Mouse (Mus musculus) lung, postnatal 10 days (tissue): ENCODE data around the gene Tspan17.

ENCODE experiments used
- DNase-seq: peaks from one replicate; pipeline ENCODE4 v3.0.0; 2021

Gene Tspan17

DNA sequence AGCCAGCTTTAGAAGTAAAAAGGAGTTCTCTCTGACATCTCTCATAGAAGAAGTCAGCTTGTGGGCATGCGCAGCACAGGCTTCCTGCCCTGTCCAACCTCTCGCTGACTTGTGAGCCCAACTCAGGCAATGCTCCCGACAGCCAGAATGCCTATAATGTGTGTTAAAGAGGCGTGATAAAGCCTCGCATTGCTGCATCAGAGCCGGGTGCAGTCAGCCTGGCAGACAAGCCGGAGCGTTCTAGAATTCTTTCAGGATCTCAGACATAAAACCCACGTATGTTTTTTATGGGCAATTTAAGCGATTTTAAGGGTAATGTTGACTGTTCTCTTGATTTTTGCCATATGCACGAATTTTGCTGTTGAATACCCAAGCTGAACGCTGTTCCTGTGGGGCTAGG, 18.9 kb downstream of the Tspan17 start:
- no peak for DNase-seq

- no peak for DNase-seq
Observed at GRCm38 (mm10) chr13:54811476-54811875, 22.3 kb downstream of the Tspan17 start.

- DNase-seq = no peak
Observed at GRCm38 (mm10) chr13:54813381-54813780, 24.2 kb downstream of the Tspan17 start.

- DNase-seq = no peak
Observed at GRCm38 (mm10) chr13:54818399-54819254, 29.4 kb downstream of the Tspan17 start.

DNA sequence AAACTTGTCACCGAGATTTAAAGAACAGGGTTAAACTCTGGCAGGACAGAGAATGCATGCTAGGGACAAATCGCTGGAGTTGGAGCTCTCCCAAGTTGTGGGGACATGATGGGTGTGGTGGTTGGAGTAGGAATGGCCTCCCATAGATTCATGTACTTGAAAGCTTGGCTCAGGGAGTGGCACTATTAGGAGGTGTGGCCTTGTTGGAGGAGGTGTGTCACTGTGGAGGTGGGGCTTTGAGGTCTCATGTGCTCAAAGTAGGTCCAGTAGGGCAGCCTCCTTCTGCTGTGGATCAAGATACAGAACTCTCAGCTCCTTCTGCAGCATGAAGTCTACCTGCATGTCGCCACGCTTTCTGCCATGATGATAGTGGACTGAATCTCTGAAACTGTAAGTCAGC, 31.9 kb downstream of the Tspan17 start:
- no peak for DNase-seq

- DNase-seq = no peak
Observed at GRCm38 (mm10) chr13:54821931-54822330, 32.8 kb downstream of the Tspan17 start.

DNA sequence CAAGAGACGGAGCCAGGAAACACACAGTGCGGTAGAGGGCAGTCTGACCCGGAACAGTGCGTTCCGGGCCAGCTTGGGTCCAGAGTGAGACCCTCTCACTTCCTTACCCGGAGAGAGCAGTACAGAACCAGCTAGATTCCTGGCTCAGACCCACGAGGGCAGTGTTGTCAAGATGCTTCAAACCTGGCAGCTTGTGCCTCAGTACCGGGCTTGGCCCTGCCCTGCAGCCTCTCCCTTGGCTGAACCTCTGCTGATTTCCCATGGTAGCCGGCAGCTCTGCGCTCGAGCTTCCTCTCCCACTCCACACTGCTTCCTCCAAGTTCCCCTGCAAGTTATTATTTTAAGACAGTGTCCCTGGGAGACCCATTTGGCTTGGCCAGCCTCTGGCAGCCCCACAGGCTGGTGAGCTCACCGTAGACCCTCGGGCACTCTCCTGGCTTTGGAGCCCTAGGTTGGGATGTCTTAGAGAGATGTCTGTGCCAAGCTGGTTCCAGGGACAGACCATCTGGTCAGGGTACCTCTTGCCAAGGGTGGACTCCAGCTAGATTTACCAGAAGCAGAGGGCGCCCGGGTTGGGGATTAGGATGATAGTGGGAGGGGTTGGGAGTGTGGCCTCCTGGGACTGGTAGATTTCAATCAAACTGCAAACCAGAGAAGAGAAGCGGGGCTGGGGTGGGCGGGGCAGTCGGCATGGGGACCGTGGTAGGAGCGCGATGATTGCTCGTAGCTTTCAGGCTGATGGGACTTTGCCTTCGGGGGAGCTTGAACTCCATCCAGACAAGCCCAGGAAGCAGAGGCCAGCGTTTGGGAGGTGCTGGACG, 35.1 kb downstream of the Tspan17 start:
- DNase-seq = peak; percentile 26

DNA sequence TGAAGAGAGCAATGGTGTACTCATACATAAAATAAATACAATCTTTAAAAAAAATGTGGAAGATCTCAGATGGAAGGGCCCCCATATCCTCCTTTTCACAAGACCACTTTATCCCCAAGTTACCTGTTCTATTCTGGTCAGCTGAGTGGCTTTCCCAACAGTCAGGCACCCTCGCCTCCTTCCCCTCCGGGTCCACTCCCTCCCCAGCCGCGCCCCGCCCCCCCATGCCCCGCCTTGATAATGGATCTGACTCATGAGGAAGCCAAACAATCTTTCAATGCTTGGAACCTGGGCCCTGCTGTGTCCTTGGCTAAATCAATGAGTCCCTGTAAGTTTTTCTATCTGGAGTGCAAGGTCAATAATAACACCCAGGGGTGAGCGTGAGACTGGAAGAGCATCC, 38.8 kb downstream of the Tspan17 start:
- no peak for DNase-seq

- peak; percentile 35 for DNase-seq
Observed at GRCm38 (mm10) chr13:54828508-54828907, 39.3 kb downstream of the Tspan17 start.

DNA sequence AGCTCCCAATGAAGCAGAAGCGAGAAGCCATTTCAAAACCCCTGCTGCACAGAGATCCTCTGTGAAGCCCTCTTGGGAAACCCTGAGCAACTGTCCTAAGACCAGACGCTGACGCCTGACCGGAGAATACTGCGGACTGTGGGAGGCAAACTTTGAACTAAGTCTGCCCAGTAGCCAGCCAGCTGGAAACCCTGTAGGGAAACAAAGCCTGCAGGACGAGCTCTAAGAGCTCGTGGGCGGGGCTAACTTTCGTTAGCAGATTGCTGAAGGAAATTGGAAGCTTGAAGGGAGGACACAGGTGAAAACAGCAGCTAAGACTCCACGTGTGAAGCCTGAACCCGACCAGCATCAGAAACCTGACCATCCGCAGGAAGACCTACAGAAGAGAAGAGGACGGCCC, 40.3 kb downstream of the Tspan17 start:
- DNase-seq = no peak

DNA sequence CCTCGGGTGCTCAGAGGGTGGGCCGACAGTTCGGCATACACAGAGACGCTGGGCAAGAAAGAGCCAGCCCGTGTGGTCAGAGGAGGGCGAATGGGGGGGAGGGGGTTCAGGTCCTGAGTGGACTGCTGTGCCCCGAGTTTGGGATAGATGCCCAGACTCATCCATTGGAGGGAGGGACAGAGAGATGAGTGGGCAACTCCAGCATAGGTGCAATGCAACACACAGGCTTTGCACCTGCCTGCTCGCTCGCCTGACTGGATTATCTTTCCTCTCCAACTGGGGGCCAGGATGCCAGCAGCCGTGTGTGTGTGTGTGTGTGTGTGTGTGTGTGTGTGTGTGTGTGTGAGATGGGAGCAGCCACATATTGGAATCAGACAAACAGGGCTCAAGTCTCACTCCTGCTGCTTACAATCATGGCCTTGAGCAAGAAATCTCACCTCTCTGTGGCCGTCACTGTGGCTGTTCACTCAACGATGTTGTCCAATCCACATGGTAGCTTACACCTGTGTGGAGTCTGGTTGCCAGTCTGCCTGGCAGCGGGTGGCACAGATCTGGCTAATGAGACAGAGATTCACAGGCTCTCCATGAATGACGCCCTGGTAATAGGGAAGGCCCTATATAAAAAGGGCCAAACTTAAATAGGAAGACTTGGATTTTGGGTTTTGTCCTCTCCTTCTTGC, 47.3 kb downstream of the Tspan17 start:
- no peak for DNase-seq

DNA sequence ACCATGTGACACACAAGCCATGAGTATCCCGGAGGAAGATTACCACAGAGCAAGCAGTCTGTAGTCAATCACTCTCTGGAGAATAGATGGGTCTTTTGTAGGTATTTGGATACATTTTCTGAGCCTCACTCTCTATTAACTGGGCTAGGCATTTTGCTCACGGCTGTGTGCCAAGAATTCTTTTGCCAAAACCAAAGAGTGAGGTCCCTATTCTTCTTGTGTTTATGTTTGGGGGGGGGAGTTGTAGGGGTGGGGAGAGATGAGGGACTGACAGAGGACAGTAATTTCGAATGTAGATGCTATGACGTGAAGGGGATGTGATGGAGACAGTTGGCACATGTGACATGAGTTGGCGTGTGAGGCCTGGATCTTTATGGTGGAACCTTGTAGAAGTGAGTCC, 47.9 kb downstream of the Tspan17 start:
- no peak for DNase-seq

DNA sequence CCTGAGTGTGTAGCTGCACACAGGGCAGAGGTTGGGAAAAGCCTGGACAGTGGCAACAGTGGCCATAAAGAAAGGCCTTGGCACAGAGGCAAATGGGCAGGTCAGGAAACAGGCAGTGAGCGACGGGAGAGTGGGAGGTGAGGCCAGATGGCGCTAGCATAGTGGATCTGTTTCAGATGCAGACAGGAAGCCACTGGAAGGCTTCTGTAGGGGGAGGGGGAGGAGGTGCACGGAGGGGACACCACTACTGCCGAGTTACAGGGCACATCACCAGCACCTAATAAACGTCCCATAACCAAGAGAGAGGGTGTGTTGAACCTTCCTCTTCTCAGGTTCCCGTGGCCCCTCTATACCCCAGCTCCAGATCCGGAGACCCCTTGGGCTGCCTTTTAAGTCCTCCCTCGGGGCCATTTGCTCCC, 48.3 kb downstream of the Tspan17 start:
- peak; percentile 32 for DNase-seq

- no peak for DNase-seq
Observed at GRCm38 (mm10) chr13:54838540-54838939, 49.4 kb downstream of the Tspan17 start.

DNA sequence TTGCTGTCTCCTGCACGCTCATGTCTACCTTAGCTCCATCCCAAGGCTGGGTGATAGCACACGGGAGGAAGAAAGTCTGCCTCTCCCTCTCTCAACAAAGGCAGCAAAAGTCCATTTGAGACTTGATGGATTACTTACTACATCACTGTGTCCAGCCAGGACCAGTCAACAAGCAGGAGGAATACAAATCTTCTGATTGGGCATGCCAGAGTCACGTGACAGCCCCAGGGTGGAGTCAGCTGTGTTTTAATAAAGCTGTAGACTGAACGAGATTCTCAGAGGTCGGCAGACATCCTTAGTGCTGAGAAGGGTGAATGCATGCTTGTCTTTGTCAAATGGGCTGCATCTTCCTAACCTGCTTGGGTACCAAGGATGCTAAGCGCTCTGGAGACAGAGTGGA, 50.0 kb downstream of the Tspan17 start:
- DNase-seq = no peak

DNA sequence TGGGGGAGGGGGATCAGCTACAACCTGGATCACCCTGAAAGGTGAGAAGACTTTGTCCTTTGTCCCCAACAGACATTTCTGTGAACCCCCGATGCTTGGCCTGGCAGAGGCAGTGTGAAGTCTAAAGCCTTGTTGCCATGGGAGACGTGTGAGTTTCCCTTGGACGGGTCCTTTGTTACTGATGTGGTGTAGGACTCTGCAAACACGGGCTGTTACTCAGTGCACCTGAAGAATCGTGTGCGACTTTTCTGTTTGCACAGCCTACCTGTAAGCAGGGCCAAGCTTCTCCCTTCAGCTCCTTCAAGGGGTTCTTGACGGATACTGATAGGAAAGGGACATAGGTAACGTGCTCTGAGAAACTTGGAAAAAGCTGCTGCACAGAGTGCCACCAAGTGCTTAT, 55.4 kb downstream of the Tspan17 start:
- DNase-seq = no peak
